Mouse (Mus musculus) c-Kit-negative CD71-positive TER-119-positive erythroid progenitor cells, embryonic 14.5 days (primary cell): ENCODE measurements around the gene Gm14403.
"Not testable (repeated sequence)": the region's sequence is repeated elsewhere in the genome, so short reads cannot be mapped to it uniquely, and the experiment has no call there.

Source experiments
- DNase-seq: peaks from one replicate; pipeline ENCODE4 v3.0.0-alpha.2; 2013; ENCODE audit warnings: low read depth, low spot score

Gm14403 gene

DNA sequence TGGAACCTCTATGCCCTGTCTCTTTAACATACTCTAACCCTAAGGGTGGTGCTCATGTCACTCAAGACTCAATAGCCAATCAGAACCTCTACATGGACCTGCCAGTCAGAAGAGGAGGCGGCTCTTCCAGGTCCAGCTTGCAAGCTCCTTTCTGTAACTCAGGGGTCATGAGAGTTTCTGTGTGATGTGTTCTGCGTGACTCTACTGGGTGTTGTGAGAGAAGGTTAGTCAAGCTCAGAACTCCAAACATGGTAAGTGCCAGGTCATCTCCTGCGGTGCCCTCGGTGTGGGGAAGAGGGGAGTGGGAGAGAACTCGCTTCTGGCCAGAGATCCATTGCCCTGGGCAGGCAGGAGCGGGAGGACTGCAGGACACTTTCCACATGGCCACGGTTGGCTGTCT is at the start of gene Gm14403:
TSS of gene Gm14403 (plus strand) at position 149 of the 400 bp plus-strand sequence.
- DNase-seq = not testable (repeated sequence)

DNA sequence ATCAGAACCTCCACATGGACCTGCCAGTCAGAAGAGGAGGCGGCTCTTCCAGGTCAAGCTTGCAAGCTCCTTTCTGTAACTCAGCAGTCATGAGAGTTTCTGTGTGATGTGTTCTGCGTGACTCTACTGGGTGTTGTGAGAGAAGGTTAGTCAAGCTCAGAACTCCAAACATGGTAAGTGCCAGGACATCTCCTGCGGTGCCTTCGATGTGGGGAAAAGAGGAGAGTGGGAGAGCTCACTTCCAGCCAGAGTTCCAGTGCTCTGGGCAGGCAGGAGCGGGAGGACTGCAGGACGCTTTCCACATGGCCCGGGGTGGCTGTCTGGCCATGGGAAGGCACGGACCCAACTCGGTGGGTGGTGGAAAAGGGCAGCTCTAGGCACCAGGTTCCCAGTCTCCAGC is 33.3 kb upstream of the Gm14403 start, which contains the start of gene Zfp970:
TSS of gene Zfp970 (plus strand) at position 58 of the 400 bp plus-strand sequence.
- DNase-seq = not testable (repeated sequence)

DNA sequence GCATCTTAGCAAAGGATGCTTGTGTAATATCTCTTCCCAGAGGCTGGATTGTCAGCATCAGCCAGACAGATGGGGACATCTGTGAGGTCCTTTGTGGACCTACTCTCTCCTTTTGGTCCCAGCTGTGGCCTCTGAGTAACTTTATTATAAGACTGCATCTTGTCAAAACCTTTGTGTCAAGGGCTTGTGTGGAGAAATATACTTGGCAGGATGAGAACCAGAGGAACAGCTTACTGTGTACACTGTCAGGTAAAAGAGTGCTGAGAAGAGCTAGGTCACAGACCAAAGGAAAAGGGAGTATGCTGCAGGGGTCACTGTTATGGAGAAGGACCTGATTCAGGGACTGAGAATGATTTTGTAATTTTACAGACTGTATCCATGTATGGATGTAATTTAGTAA is 29.8 kb upstream of the Gm14403 start:
- not testable (repeated sequence) for DNase-seq

DNA sequence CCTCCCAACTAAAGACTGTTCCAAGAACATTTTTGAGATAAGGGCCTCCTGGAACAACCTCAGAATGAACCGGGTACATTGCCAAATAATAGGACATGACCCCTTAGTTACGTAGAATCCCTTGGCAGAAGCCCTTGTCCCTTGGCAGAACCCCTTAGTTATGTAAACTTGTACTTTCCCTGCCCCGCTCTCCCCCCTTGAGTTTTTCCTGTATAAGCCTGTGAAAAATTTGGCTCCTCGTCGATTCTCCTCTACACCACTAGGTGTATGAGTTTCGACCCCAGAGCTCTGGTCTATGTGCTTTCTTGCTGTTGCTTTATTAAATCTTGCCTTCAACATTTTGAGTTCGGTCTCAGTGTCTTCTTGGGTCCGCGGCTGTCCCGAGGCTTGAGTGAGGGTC is 25.8 kb upstream of the Gm14403 start:
- DNase-seq = not testable (repeated sequence)

DNA sequence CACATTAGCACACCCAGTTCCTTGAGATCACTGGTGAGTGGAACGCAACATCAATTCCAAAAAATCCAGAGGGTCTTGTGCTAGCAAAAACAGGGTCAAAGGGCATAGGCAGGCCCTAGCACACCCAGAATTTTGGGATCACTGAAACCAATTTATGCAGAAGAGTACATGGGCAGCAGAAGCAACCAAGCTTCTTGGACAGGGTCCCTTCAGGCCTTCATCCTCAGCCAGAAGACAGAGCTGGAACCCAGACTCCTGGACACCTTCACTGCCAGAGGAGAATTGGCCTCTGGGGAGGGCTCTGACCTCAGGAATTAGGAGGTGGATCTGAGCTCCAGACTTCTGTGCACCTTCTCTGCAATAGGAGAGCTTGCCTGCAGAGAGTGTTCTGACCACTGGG is 16.0 kb upstream of the Gm14403 start:
- not testable (repeated sequence) for DNase-seq

DNA sequence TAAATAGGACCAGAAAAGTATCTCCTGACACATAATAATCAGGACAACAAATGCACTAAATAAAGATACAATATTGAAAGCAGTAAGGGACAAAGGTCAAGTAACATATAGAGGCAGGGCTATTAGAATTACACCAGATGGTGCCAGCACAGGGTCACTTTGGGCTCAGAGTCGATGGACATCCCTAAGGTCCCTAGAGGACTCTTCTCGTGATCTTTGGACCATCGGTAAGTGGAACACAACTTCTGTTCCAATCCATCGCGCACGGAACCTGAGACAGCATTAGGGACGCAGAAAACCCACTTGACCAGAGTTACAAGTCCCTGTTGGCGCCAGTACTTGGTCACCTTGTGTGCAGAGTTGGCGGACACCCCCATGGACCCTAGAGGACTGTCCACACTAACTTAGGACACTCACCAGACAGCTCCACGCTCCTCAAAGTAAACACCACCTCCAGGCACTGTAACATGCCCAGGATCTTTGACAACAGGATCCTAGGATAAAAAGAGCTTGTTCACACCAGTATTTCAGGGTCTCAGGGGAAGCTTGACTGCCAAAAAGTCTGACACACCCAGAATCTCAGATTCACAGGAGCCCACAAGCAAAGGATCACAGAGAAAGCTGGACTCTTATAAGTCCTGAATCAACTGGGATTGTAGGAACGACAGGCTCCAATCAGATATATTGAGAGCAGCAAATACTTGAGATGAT is 14.6 kb upstream of the Gm14403 start:
- not testable (repeated sequence) for DNase-seq

DNA sequence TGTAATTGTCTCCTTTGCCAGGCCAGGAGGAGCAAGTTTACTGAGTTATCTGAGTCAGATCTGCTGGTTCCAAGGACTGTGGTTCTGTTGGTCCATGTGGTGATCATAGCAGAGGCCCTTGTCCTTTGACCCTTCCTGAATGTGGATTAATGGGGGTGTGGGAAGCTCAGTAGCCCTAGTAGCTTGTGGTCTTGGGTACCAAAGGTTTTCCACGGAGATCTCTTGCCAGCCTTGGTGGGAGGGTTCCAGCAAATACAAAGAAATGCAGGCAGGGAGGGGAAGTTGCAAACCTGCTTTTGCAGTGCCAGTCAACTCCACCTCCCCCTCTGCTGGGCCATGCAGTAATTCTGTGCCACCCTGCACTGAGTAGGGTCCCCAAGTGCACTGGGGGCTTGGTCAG is 1.2 kb downstream of the Gm14403 start:
- DNase-seq = not testable (repeated sequence)

DNA sequence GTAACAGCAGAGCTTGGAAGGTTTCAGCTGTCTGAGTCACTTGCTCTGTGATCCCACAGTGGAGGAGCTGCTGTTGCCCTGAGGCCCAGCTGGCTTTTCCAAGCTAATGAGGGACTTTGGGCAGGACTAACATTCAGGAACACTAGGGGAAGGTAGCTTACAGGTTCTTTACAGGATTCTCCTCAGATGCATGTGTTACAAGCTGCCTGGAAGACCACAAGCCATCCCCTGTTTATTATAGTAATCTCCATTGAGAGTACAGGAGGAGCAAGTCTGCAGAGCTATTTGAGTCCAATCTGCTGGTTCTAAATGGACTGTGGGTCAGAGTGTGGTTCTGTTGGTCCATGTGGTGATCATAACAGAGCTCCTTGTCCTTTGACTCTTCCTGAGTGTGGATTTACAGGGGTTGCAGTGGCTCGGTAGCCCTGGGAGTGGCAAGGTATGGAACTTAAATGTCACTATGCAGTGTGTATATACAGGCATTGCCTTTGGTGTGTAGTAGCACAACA is 7.2 kb downstream of the Gm14403 start:
- not testable (repeated sequence) for DNase-seq

DNA sequence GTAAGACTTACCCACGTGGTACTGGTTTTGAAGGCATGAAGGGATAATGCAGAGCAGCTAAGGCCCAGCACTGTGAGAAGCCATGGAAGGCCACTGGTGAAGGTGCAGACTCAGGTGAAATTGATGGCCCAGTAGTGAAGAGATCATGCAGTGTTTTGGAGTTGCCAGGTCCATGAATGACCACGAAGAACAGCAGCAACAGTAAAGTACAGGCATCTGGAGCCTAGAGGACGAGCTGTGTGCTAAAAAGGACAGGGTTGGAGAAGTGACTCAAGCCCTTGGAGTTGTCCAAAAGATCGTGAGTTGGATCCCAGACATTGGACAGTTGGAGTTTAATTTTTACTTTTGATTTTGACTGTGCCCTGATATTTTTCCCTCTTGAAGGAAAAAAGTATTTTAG is 13.4 kb downstream of the Gm14403 start:
- DNase-seq = not testable (repeated sequence)

DNA sequence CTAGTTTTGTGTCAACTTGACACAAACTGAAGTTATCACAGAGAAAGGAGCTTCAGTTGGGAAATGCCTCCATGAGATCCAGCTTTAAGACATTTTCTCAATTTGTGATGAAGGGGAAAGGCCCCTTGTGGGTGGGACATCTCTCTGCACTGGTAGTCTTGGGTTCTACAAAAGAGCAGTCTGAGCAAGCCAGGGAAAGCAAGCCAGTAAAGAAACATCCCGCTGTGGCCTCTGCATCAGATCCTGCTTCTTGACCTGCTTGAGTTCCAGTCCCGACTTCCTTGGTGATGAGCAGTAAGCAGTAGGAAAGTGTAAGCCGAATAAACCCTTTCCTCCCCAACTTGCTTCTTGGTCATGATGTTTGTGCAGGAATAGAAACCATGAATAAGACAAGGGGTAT is 14.0 kb downstream of the Gm14403 start:
- not testable (repeated sequence) for DNase-seq

DNA sequence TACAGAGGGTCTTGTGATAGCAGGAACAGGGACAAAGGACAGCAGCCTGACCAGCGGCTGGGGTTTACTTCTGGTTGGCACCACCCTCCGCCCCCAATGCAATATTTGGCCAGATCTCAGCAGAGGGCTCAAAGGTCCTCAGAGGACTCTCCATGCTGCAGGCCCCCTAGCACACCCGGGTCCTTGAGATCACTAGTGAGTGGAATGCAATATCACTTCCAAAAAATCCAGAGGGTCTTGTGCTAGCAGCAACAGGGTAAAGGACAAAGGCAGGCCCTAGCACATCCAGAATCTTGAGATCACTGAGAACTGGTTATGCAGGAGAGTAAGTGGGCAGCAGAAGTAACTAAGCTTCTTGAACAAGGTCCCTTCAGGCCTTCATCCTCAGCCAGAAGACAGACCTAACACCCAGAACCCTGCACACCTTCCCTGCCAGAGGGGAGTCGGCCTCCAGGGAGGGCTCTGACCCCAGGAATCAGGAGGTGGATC is 16.0 kb downstream of the Gm14403 start:
- DNase-seq = not testable (repeated sequence)

DNA sequence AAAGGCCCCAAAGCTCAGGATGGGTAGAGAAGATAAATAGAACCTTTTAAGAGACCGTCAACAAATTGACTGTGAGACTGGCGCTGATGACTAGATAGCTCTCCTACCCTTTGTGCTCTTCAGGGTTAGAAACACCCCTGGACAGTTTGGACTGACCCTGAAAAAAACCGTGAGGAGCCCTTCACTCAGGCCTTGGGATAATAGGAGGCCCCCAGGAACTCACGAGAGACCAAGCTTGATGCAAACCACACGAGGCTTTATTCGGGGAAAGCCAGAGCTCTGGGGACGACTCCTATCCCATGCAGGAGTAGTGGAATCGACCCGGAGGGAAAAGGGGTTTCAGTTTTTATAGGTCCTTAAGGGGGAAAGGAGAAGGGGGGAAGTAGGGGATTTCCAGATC is 19.7 kb downstream of the Gm14403 start:
- DNase-seq = not testable (repeated sequence)

DNA sequence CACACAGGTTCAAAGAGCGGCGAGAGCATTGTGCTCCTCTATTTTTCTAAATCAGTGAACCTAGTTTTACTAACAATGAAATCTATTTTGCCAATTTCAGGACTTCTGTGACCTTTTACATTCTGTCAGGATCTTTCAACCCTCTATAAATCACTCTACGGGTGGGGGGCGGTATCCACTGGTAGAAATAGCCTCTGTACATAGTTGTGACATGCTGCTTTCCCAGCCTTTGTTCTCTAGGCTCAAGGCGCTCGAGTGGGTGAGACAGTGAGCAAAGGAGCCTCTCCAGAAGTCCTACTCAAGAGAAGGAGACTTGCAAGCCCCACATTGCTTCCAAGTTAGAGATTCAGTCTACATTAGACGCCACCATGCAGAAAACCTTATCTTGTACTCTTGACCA is 20.3 kb downstream of the Gm14403 start:
- DNase-seq = not testable (repeated sequence)

DNA sequence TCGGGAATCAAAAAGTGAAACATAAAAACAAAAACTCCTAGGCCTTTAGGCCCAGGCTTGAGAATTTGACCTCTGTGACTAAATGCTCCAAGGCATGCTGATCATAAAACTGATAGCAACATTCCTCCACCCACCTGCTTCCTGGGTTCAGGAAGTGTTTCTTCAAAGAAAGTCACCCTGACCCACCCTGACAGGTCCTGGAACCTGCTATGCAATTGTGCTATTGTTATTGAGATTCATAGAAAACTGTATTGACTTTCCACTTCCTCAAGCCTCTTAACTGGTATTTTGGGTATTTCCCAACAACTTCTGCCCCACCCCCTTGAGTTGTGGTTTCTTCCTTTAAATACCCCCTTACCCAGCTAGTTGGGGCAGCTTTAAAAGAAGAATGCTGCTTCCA is 20.9 kb downstream of the Gm14403 start:
- not testable (repeated sequence) for DNase-seq

DNA sequence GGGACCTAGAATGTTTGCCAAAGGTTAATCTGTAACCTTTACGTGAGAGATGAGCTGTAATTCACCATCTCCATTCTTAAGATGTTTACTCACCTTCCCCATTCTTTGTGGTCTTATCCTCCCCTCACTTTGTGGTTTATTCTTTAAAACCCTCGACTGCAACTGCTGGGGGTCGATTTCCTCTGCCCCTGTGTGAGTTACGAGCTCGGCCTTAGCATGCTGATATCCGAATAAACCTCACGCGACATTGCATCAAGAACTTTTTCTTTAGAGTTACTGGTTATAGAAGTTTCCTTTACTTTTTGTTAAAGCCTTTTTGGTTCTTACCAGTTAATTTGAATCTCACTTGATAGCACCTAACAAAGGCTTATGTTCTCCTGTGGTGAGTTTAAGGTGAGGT is 22.0 kb downstream of the Gm14403 start:
- DNase-seq = no peak

DNA sequence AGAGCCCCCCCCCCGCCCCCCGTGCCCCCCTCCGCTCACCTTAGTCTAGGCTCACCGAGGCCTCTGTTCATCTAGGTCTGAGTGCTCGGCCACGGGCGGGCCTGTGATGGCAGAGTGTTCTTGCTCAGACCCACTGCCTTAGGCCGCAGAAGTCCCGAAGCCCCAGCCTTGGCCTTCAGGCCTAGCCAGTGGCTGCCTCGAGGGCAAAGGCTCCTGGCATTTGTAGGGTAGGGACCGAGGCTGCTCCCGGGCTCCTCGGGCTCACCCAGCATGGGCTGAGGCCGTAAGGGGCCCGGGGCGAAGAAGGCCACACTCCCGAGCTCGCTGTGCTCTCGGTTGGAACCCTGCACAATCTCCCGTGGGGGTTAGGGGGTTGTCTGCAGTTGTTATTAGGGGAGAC is 25.0 kb downstream of the Gm14403 start:
- DNase-seq = no peak

DNA sequence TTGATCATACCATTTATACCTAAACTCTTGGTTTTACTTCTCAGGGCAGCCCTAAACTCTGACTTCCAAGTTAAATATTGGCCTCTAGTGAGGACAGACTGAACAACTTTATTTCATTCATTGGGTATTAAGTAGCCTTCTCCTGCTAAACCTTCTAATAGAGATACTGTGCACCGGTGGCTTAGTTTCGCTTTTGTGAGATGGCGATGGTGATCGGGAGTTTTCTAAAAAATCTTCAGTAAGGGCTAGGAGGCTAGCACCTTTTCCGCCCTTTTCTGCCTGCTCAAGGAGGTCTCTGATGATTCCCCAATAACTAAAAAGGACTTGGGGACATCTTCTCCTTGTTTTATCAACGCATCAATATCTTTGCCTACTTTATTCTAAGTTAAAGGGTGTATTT is 25.7 kb downstream of the Gm14403 start:
- DNase-seq = not testable (repeated sequence)

DNA sequence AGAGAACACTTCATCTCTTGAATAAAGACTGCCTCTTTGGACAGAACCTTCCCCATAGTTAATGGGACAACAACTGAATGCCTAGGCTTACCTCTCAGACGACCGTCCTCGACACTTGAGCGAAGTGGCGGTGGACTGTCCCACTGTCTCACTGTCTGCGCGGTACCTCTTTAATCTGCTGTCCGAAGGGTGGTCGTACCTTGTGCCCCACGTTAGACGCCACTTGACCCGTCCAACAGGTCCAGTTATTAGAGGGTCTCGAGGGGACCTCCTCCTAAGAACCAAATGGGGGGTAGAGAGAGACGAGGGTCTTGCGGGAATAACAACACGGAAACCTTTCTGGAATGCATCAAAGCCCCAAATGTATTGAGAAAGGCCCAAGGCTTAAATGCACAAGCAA is 26.2 kb downstream of the Gm14403 start:
- DNase-seq = not testable (repeated sequence)

DNA sequence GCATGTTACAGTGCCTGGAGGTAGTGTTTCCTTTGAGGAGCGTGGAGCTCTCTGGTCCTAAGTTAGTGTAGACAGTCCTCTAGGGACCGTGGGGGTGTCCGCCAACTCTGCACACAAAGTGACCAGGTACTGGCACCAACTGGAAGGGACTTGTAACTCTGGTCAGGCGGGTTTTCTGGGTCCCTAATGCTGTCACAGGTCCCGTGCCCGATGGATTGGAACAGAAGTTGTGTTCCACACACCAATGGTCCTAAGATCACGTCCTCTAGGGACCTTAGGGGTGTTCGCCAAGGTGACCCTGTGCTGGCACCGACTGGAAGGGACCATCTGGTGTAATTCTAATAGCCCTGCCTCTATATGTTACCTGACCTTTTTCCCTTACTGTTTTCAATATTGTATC is 37.9 kb downstream of the Gm14403 start:
- no peak for DNase-seq

DNA sequence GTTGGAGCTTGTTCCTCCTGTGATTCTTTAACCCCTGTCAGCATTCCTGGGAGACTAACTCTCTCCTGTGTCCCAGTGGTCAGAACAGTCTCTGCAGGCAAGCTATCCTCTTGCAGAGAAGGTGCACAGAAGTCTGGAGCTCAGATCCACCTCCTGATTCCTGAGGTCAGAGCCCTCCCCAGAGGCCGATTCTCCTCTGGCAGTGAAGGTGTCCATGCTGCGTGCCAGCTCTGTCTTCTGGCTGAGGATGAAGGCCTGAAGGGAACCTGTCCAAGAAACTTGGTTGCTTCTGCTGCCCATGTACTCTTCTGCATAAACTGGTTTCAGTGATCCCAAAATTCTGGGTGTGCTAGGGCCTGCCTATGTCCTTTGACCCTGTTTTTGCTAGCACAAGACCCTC is 39.1 kb downstream of the Gm14403 start:
- DNase-seq = not testable (repeated sequence)

DNA sequence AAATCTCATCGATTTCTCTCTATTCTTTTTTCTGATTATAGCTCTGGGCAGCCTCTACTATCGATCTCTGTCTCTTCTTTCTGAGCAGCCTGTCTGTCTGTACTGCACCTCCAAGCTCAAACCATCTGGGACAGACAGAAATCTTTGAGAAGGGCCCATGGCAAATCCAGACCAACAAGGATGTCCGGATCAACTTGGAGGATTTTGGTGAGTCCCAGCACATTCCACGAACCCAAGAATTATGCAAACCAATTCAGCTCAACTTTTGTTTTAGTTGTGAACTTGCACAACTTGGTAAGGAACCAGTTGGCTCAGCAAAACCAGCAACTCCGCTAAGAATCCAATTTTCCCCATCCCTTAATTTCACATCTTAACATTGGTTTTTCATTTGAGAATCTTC is 39.7 kb downstream of the Gm14403 start:
- not testable (repeated sequence) for DNase-seq

DNA sequence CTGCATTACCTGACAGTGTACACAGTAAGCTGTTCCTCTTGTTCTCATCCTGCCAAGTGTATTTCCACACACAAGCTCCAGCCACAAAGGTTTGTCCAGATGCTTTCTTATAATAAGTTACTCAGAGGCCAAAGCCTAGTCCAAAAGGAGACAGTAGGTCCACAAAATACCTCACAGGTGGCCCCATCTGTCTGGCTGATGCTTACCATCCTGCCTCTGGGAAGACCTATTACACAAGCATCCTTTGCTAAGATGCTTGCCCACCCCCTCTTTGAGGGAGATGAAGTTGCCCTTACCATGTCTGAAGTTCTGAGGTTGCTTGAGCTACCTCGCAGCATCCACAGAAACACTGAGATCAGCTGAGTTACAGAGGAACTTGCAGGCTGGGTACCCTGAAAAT is 57.2 kb downstream of the Gm14403 start:
- not testable (repeated sequence) for DNase-seq
